Mouse (Mus musculus) embryonic fibroblast, embryonic 13.5 days (primary cell): ENCODE results near the gene Rhobtb3. TPM values are rescaled to one million over a fixed set of nuclear protein-coding genes. Genes with fewer than 3 reads are reported as not detected.
"Not testable (repeated sequence)": the region's sequence is repeated elsewhere in the genome, so short reads cannot be mapped to it uniquely, and the experiment has no call there.

ENCODE experiments used
- H3K27ac ChIP-seq: 2 replicates; pipeline ENCODE4 v1.5.1; 2012; ENCODE audit warnings: low read length, control low read depth, inconsistent platforms; ENCODE audit not compliant: insufficient read depth
- H3K4me1 ChIP-seq: 2 replicates; pipeline ENCODE4 v1.6.1; 2011; ENCODE audit warnings: low read length; ENCODE audit not compliant: control insufficient read depth, insufficient read depth
- H3K4me3 ChIP-seq: 2 replicates; pipeline ENCODE4 v1.5.1; 2011; ENCODE audit warnings: mild to moderate bottlenecking, control low read depth, low read length; ENCODE audit not compliant: insufficient read depth
- CTCF ChIP-seq: IDR thresholded peaks from 2 replicates; pipeline ENCODE4 v1.5.1; 2011; ENCODE audit warnings: mild to moderate bottlenecking, control low read depth, low read length, moderate library complexity, borderline replicate concordance; ENCODE audit not compliant: insufficient read depth
- POLR2A ChIP-seq: IDR thresholded peaks from 2 replicates; pipeline ENCODE4 v1.6.1; 2011; ENCODE audit warnings: low read depth, mild to moderate bottlenecking, control low read depth, low read length, moderate library complexity
- polyA plus RNA-seq: library from polyadenylated mRNA; stranded (reverse); fragments of >200 nt; gene quantifications from 2 replicates; pipeline ENCODE4 v1.2.4, GENCODE M21; 2011; ENCODE audit warnings: low read depth; ENCODE audit not compliant: missing spikeins, insufficient read length

The Rhobtb3 gene
- polyA plus RNA-seq, 1 experiment: 101 TPM

- TF ChIP-seq CTCF: no peak
- no peak for TF ChIP-seq POLR2A
- Histone ChIP-seq H3K4me1 (peaks cover 7% of the 10 kb centered on the region; the same call in 1 of the 2 replicates), H3K27ac (no peak overlapping the region), H3K4me3 (no peak overlapping the region)
Observed at GRCm38 (mm10) chr13:75930660-75931059, 13.1 kb downstream of the Rhobtb3 start.

- no peak for TF ChIP-seq CTCF
- TF ChIP-seq POLR2A: no peak
- Histone ChIP-seq H3K4me3 (no peak overlapping the region), H3K27ac (no peak overlapping the region)
Observed at GRCm38 (mm10) chr13:75930023-75930422, 13.7 kb downstream of the Rhobtb3 start.

GRCm38 (mm10) chr13:75929071-75929470 is 14.7 kb downstream of the Rhobtb3 start:
- H3K4me1 ChIP-seq, H3K27ac ChIP-seq: not testable (repeated sequence)

More at GRCm38 (mm10) chr13:75930023-75930422, 13.7 kb downstream of the Rhobtb3 start:
- peaks cover 7% of the 10 kb centered on the region; the same call in 1 of the 2 replicates for H3K4me1 ChIP-seq

GRCm38 (mm10) chr13:75927951-75928350 is 15.8 kb downstream of the Rhobtb3 start:
- TF ChIP-seq CTCF (no peak), POLR2A (no peak)
- Histone ChIP-seq H3K27ac (no peak overlapping the region), H3K4me1 (peaks cover 7% of the 10 kb centered on the region; the same call in 1 of the 2 replicates), H3K4me3 (no peak overlapping the region)

More at GRCm38 (mm10) chr13:75929071-75929470, 14.7 kb downstream of the Rhobtb3 start:
- not testable (repeated sequence) for H3K4me3 ChIP-seq

GRCm38 (mm10) chr13:75914151-75914550 is 29.6 kb downstream of the Rhobtb3 start:
- Histone ChIP-seq H3K4me1 (no peaks in the 10 kb centered on the region), H3K27ac (no peak overlapping the region), H3K4me3 (no peak overlapping the region)
- TF ChIP-seq POLR2A (no peak), CTCF (no peak)

- Histone ChIP-seq H3K27ac (no peak overlapping the region), H3K4me3 (no peak overlapping the region), H3K4me1 (no peaks in the 10 kb centered on the region)
- TF ChIP-seq CTCF: no peak
- TF ChIP-seq POLR2A: no peak
Observed at GRCm38 (mm10) chr13:75908187-75908586, 35.5 kb downstream of the Rhobtb3 start.

GRCm38 (mm10) chr13:75907133-75907532 is 36.6 kb downstream of the Rhobtb3 start:
- H3K4me3 ChIP-seq: no peak overlapping the region
- TF ChIP-seq POLR2A (no peak), CTCF (no peak)
- no peaks in the 10 kb centered on the region for H3K4me1 ChIP-seq
- no peak overlapping the region for H3K27ac ChIP-seq

- TF ChIP-seq CTCF (no peak), POLR2A (no peak)
- H3K4me1 ChIP-seq: no peaks in the 10 kb centered on the region
- no peak overlapping the region for H3K27ac ChIP-seq
- H3K4me3 ChIP-seq: no peak overlapping the region
Observed at GRCm38 (mm10) chr13:75904660-75905059, 39.1 kb downstream of the Rhobtb3 start.

GRCm38 (mm10) chr13:75900928-75901327 is 42.8 kb downstream of the Rhobtb3 start:
- H3K4me3 ChIP-seq, H3K27ac ChIP-seq, H3K4me1 ChIP-seq: not testable (repeated sequence)

- no peaks in the 10 kb centered on the region for H3K4me1 ChIP-seq
- H3K4me3 ChIP-seq: no peak overlapping the region
- no peak for TF ChIP-seq CTCF
- no peak for TF ChIP-seq POLR2A
- no peak overlapping the region for H3K27ac ChIP-seq
Observed at GRCm38 (mm10) chr13:75892876-75893275, 50.8 kb downstream of the Rhobtb3 start.

- Histone ChIP-seq H3K4me1 (no peaks in the 10 kb centered on the region), H3K27ac (no peak overlapping the region), H3K4me3 (no peak overlapping the region)
- TF ChIP-seq POLR2A (no peak), CTCF (no peak)
Observed at GRCm38 (mm10) chr13:75892291-75892690, 51.4 kb downstream of the Rhobtb3 start.

GRCm38 (mm10) chr13:75891868-75892267 is 51.9 kb downstream of the Rhobtb3 start:
- no peak overlapping the region for H3K4me3 ChIP-seq
- TF ChIP-seq POLR2A: no peak
- no peak for TF ChIP-seq CTCF
- no peak overlapping the region for H3K27ac ChIP-seq
- no peaks in the 10 kb centered on the region for H3K4me1 ChIP-seq
